Mouse (Mus musculus) thymus, adult 18-20 months (tissue): ENCODE results near the gene Mllt10.

ENCODE experiments used
- DNase-seq, 2 experiments: peaks; one replicate each; pipeline ENCODE4 v3.0.0; 2022; ENCODE audit warnings: mixed read lengths in 2 of 2

Gene Mllt10

GRCm38 (mm10) chr2:18205118-18205517, 150.1 kb downstream of the Mllt10 start:
- DNase-seq, result peak; percentile 22 to 48

- DNase-seq, result no peak
Observed at GRCm38 (mm10) chr2:18206811-18207210, 151.8 kb downstream of the Mllt10 start.

- no peak for DNase-seq
Observed at GRCm38 (mm10) chr2:18208578-18208977, 153.5 kb downstream of the Mllt10 start.

- no peak for DNase-seq
Observed at GRCm38 (mm10) chr2:18209211-18209823, 154.3 kb downstream of the Mllt10 start.

- DNase-seq, result no peak
Observed at GRCm38 (mm10) chr2:18209948-18210347, 154.9 kb downstream of the Mllt10 start.

GRCm38 (mm10) chr2:18214031-18214430, 159.0 kb downstream of the Mllt10 start:
- DNase-seq, result no peak

GRCm38 (mm10) chr2:18217867-18218266, 162.8 kb downstream of the Mllt10 start:
- DNase-seq, result no peak

GRCm38 (mm10) chr2:18218500-18218899, 163.5 kb downstream of the Mllt10 start:
- DNase-seq, result no peak

GRCm38 (mm10) chr2:18219136-18219535, 164.1 kb downstream of the Mllt10 start:
- no peak for DNase-seq

- no peak for DNase-seq
Observed at GRCm38 (mm10) chr2:18219569-18219968, 164.5 kb downstream of the Mllt10 start.

- no peak for DNase-seq
Observed at GRCm38 (mm10) chr2:18228486-18229062, 173.5 kb downstream of the Mllt10 start.

- DNase-seq, result no peak
Observed at GRCm38 (mm10) chr2:18229279-18229678, 174.2 kb downstream of the Mllt10 start.

GRCm38 (mm10) chr2:18231143-18231542, 176.1 kb downstream of the Mllt10 start:
- no peak for DNase-seq

- DNase-seq, result no peak
Observed at GRCm38 (mm10) chr2:18232883-18233567, 178.0 kb downstream of the Mllt10 start.

- DNase-seq, result no peak
Observed at GRCm38 (mm10) chr2:18235524-18235923, 180.5 kb downstream of the Mllt10 start.

- DNase-seq, result no peak
Observed at GRCm38 (mm10) chr2:18249224-18249623, 194.2 kb downstream of the Mllt10 start.
